Mouse (Mus musculus): ENCODE measurements at regions not wholly inside any gene's neighbourhood (a gene's known extent, or its start where the extent isn't known, plus 50 kb on each side); places are given as distances from the start of the nearest gene placed in this dataset.
A peak's percentile ranks its signal among the peaks of the same experiment; 100 is the strongest.

DNA sequence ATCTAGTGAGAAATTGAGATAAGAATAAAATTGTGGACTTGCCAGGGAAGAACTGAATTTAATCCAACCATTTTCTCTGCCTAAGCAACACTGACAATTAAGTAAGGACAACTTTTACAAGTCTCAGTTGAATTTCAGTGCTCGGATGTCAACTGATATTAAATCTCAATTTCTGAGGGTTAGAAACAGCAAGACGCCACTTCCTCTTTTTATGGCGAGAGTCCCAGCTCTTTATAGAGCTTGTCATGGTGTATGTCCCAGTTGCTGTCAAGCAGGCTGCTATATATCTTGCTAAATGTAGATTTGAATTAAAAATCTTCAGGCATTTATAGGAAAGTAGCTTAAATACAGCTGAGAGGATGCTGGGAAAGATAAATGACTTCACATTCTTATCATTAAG is 697.8 kb upstream of the Got2 start:
- TF ChIP-seq CTCF (IDR thresholded peaks at IDR 0.05; ENCODE audit: borderline replicate concordance, extremely low read depth, insufficient read depth, insufficient read length) (no peak), POLR2A (IDR thresholded peaks at IDR 0.05; ENCODE audit: borderline replicate concordance, extremely low read depth, insufficient read depth, insufficient read length, poor library complexity, severe bottlenecking) (no peak)
- peak; percentile 43 for DNase-seq (ENCODE audit: low read depth)

DNA sequence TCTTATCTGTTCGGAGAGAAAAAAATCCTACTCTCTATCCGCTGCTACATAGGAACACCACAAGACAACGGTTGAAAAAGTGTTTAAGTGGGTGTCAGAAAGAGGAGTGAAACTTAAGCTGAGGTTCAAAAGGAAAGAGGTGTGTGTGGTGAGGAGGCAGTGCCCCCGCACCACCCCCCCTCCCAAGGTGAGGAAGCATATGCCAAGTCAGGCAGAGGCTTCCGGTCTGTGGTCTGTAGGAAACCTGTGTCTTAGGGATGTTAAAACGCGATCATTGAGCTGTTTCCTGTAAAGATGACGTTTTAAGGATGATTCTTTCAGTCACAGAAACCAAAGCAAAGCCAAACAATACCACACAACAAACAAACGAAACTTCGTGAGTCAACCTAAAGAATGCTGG is 664.2 kb upstream of the Got2 start:
- TF ChIP-seq CTCF (IDR thresholded peaks at IDR 0.05; ENCODE audit: borderline replicate concordance, extremely low read depth, insufficient read depth, insufficient read length) (no peak), POLR2A (IDR thresholded peaks at IDR 0.05; ENCODE audit: borderline replicate concordance, extremely low read depth, insufficient read depth, insufficient read length, poor library complexity, severe bottlenecking) (no peak)
- no peak for DNase-seq (ENCODE audit: low read depth)

DNA sequence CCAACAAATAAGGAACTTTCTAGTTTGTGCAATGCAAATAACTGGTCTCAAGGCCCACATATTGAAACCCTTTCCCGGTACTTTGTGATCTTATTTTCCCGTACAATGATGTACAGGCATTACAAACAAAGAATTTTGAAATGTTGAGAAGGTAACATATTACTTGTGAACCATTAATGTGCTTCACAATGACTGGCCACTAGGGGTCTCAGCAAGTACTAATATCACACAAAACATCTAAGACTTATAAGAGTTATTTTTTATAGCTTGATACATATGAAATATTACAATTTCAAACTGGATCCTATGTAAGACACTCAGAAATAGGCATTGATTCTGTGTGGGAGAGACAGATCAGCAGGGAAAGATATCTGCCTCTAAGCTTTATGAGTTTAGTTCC is 662.1 kb upstream of the Got2 start:
- no peak for TF ChIP-seq CTCF (IDR thresholded peaks at IDR 0.05; ENCODE audit: borderline replicate concordance, extremely low read depth, insufficient read depth, insufficient read length)
- no peak for TF ChIP-seq POLR2A (IDR thresholded peaks at IDR 0.05; ENCODE audit: borderline replicate concordance, extremely low read depth, insufficient read depth, insufficient read length, poor library complexity, severe bottlenecking)
- DNase-seq (ENCODE audit: low read depth), result peak; percentile 29

DNA sequence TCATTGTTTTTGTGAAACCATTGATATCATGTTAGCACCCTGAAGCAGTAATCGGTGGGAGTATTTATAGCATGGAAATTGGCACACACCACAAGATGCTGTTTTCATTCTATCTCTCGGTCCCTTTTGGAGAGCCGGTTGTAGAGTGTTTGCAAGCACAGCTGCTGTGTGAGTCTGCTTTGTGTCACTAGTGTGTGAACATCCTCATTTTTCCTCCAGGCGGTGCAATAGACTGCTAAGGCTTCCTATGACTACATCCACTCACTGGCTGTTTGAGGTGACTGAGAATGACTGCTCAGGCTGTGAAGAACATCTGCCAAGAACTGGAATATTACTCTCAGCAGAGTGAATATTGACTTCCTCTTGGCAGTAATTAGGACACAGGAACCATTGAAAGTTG is 660.3 kb upstream of the Got2 start:
- TF ChIP-seq CTCF (IDR thresholded peaks at IDR 0.05; ENCODE audit: borderline replicate concordance, extremely low read depth, insufficient read depth, insufficient read length), result no peak
- DNase-seq (ENCODE audit: low read depth), result peak; percentile 56

DNA sequence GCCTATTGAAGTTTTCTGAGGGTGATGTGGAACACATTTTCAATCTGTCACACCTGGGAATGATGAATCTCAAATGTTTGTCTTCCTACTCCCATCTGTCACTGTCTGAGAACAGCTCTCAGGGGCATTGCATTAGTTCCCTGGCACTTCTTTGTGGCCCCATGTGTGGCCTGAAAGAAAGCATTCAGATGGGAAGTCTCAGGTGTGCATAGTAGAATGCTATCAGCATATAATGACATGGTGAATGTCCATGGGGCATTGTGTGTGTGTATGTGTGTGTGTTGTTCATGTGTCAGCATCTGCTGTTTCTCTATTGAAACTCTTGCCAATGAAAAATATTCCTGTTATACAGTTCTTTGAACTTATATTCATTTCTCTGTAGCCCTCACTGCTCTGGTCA is 659.8 kb upstream of the Got2 start:
- no peak for TF ChIP-seq CTCF (IDR thresholded peaks at IDR 0.05; ENCODE audit: borderline replicate concordance, extremely low read depth, insufficient read depth, insufficient read length)
- no peak for TF ChIP-seq POLR2A (IDR thresholded peaks at IDR 0.05; ENCODE audit: borderline replicate concordance, extremely low read depth, insufficient read depth, insufficient read length, poor library complexity, severe bottlenecking)
- DNase-seq (ENCODE audit: low read depth), result peak; percentile 25

DNA sequence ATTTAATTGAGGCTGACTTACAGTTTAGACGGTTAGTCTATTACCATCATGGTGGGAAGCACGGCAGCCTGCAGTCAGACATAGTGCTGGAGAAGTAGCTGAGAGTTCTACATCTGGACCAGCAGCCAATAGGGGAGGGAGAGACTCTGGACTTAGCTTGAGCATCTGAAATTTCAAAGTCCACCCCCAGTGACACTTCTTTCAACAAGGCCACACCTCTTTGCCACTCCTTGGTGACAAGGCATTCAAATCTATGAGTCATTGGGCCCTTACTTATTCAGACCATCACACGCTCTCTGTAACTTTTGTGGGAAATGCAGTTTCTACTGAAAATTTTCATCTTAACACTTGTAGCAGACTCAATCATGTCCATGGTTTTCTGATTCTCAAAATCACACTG is 653.9 kb upstream of the Got2 start:
- no peak for DNase-seq (ENCODE audit: low read depth)
- no peak for TF ChIP-seq CTCF (IDR thresholded peaks at IDR 0.05; ENCODE audit: borderline replicate concordance, extremely low read depth, insufficient read depth, insufficient read length)
- TF ChIP-seq POLR2A (IDR thresholded peaks at IDR 0.05; ENCODE audit: borderline replicate concordance, extremely low read depth, insufficient read depth, insufficient read length, poor library complexity, severe bottlenecking), result no peak

DNA sequence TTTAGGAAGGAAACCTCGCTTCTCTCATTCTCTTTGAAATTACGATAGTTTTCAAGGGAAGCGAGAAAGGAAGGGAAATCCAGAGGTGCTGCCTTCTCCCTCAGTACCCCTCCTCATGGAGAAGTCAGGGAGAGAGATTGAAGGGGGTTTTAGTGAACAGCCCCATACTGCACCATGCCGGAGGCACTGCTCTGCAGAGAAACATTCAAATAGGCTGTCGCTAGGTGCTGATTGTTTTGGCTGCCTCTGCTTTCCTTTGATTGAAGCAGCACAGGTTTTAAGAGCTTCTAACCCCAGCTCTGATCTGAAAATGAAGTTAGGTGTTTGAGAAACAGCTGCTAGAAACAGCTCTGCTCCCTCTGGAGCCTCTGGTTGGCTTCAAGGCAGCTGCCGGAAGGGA is 610.5 kb upstream of the Got2 start:
- TF ChIP-seq POLR2A (IDR thresholded peaks at IDR 0.05; ENCODE audit: borderline replicate concordance, extremely low read depth, insufficient read depth, insufficient read length, poor library complexity, severe bottlenecking), result no peak
- TF ChIP-seq CTCF (IDR thresholded peaks at IDR 0.05; ENCODE audit: borderline replicate concordance, extremely low read depth, insufficient read depth, insufficient read length), result no peak
- DNase-seq (ENCODE audit: low read depth), result peak; percentile 36

DNA sequence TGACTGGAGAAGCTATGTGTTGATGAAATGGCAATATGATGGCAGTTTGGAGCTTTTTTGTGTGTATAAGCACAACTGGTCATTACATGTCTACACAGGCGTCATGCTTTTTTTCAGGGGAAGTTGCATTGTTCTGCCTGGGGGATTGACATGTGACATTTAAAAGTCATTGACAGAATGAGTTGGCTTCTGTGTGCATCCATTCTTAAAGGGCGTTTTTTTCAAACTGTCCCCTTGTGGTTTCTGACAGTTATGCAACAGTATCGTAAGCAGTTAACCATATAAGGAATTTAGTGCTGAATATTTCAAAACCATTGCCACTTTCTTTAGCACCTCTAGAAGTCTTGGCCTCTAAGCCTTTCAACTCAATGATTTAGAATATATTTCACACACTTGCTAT is 607.1 kb upstream of the Got2 start:
- no peak for DNase-seq (ENCODE audit: low read depth)
- TF ChIP-seq POLR2A (IDR thresholded peaks at IDR 0.05; ENCODE audit: borderline replicate concordance, extremely low read depth, insufficient read depth, insufficient read length, poor library complexity, severe bottlenecking), result no peak
- no peak for TF ChIP-seq CTCF (IDR thresholded peaks at IDR 0.05; ENCODE audit: borderline replicate concordance, extremely low read depth, insufficient read depth, insufficient read length)

DNA sequence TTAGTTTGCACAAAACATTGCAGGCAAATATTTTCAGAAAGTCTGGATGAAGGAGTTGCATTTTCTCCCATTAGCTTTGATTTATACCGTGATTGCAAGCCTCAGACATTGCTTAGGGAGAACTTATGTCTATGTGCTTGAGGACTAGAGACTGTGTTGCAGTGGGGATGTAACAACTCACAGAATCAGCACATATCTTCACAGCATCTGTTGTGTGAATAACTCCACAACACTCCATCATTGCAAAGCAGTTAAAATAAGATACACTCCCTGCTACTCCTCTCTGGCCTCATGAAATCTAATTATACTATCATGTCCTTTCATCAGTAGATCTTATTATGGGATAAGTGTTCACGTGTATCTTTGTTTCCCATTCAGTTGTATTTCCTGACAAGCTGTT is 601.5 kb upstream of the Got2 start:
- peak; percentile 47 for DNase-seq (ENCODE audit: low read depth)
- TF ChIP-seq POLR2A (IDR thresholded peaks at IDR 0.05; ENCODE audit: borderline replicate concordance, extremely low read depth, insufficient read depth, insufficient read length, poor library complexity, severe bottlenecking), result no peak

DNA sequence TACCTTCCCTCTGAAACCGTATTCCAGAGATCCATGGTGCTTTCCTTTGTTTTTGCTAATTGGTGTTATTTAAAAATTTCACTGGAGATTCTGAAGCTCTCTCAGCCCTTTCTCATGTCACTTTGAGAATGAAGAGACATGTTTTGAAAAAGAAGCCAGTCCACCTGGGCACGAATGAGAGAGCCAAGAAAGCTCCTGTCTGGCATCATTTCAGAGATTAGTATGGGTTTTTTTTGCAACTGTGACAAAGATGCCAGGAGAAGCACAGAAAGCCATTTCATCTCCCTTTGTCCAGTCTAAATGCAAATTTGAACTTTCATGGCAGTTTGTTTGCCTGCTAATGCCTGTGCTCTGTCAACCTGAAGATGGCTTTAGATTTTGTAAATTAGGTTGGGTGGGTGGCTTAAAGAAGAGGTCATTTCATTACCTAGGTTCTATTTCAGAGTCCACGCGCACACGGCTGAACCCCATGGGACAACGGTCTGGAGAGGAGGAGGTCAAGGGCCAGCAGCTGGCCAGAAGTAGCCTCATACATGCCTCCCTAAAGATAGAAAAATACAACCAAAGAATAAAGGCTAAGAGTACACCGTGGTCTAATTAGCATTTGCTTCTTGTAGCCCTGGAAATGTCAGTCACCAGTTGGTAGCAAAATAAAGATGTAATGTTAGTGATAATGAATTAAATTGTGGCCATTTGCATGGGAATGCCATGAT is 600.5 kb upstream of the Got2 start:
- peak; percentile 30 for DNase-seq (ENCODE audit: low read depth)
- no peak for TF ChIP-seq POLR2A (IDR thresholded peaks at IDR 0.05; ENCODE audit: borderline replicate concordance, extremely low read depth, insufficient read depth, insufficient read length, poor library complexity, severe bottlenecking)
- TF ChIP-seq CTCF (IDR thresholded peaks at IDR 0.05; ENCODE audit: borderline replicate concordance, extremely low read depth, insufficient read depth, insufficient read length), result no peak

DNA sequence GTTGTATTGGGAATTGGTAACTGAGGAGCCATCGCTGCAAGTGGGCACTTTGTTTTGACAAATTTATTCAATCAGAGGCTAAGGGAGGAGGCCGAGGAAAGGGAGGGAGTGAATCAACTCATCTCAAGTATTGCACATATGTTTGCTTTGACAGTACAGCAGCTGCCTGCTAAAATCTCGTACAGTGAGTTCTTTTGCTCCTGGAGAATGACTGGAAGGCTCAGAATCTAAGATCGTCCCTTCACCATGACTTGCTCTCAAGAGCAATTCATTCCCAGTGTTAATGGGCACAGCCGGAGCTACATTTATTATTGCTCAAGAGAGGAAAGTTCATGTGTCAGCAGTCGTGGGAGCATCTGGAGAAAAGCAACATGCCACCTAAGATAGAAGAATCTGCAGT is 567.6 kb upstream of the Got2 start:
- DNase-seq (ENCODE audit: low read depth), result peak; percentile 82

DNA sequence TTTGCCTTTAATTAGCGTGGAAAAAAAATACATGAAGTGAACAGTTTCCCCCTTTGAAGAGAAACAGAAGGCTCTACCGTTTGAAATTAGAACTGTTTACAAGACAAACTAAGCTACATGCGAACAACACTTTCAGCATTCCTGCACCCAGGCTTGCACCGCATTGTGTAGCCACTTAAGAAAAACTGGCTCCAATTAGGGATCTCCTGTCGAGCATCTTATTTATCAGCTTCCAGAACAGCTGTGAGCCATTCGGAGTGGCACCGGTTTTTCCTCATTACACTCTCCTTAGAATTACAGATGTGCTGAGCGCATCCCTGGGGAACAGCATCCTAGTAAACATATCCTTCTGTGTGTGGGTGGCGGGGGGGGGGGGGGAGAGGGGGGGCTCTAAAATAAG is 567.0 kb upstream of the Got2 start:
- TF ChIP-seq CTCF (IDR thresholded peaks at IDR 0.05; ENCODE audit: borderline replicate concordance, extremely low read depth, insufficient read depth, insufficient read length), result no peak
- TF ChIP-seq POLR2A (IDR thresholded peaks at IDR 0.05; ENCODE audit: borderline replicate concordance, extremely low read depth, insufficient read depth, insufficient read length, poor library complexity, severe bottlenecking), result no peak

More for the DNA sequence above, 567.6 kb upstream of the Got2 start:
- TF ChIP-seq POLR2A (IDR thresholded peaks at IDR 0.05; ENCODE audit: borderline replicate concordance, extremely low read depth, insufficient read depth, insufficient read length, poor library complexity, severe bottlenecking) (no peak), CTCF (IDR thresholded peaks at IDR 0.05; ENCODE audit: borderline replicate concordance, extremely low read depth, insufficient read depth, insufficient read length) (no peak)

More for the DNA sequence above, 567.0 kb upstream of the Got2 start:
- peak; percentile 85 for DNase-seq (ENCODE audit: low read depth)

Data from brain, embryonic 14.5 days (tissue).